Mouse (Mus musculus): ENCODE data around the gene Rnf144b. TPM values are rescaled to one million over a fixed set of nuclear protein-coding genes. Genes with fewer than 3 reads are reported as not detected.

Gene Rnf144b
- polyA plus RNA-seq, 1 experiment from 2014 or later = 1.0 TPM

DNA sequence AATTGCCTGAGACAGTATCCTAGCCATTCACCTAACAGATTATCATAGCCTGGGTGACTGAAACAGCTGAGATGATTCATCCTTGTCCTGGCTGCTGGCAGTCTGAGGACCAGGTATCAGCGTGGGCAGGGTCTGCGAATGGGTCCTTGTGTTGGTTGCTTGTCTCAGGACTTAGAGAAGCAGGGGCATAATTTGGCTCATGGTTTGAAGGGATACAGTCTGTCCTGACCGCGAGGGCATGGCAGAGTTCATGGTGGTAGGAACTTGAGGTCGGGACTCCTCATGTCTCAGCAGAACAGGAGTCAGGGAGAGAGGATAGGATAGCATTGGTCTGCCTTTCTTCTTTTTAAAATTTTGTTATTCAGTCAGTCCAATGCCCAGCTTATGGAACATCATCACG, 121.1 kb downstream of the Rnf144b start:
- H3K27me3 ChIP-seq = peaks cover 2% of the 10 kb centered on the region; the same call in 1 of the 2 replicates
- WGBS = 90% methylated on average over 6 of the region's 6 CpGs
- H3K4me1 ChIP-seq (replicated peaks) = peaks cover 10% of the 10 kb centered on the region
- ATAC-seq (ENCODE audit: insufficient number of reproducible peaks, insufficient read depth, low FRiP score, low TSS enrichment, low read depth) = no peak
- H3K27ac ChIP-seq = no peak overlapping the region
- no peak overlapping the region for H3K4me3 ChIP-seq (replicated peaks)
- no peaks in the 10 kb centered on the region for H3K36me3 ChIP-seq
- H3K4me2 ChIP-seq = no peak overlapping the region
- no peaks in the 10 kb centered on the region for H3K9me3 ChIP-seq
- no peak overlapping the region for H3K9ac ChIP-seq (replicated peaks)

DNA sequence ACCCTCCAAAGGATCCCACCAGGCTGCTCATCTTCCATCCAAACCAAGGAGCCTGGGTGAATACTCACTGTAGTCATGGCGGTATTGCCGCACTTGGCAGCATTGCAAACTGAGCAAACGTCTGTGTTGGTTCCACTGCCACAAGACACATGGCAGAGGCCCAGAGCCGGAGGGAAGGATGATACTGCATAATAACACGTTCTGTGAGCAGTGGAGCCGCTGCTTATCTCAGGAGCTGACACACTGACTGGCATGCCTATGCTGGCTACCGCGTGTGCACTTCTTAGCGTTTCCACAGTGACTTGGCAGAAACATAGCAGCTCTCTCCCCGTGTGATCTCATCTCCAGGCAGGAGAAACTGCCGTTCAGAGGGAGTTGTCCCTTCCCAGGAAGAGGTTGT, 122.3 kb downstream of the Rnf144b start:
- H3K9ac ChIP-seq (replicated peaks) = no peak overlapping the region
- peaks cover 2% of the 10 kb centered on the region; the same call in 1 of the 2 replicates for H3K27me3 ChIP-seq
- H3K4me1 ChIP-seq (replicated peaks) = peaks cover 10% of the 10 kb centered on the region
- 86% methylated on average over 11 of the region's 11 CpGs for WGBS
- H3K27ac ChIP-seq = no peak overlapping the region
- H3K4me3 ChIP-seq (replicated peaks) = no peak overlapping the region
- no peak overlapping the region for H3K4me2 ChIP-seq
- H3K36me3 ChIP-seq = no peaks in the 10 kb centered on the region
- no peaks in the 10 kb centered on the region for H3K9me3 ChIP-seq
- no peak for ATAC-seq (ENCODE audit: insufficient number of reproducible peaks, insufficient read depth, low FRiP score, low TSS enrichment, low read depth)

DNA sequence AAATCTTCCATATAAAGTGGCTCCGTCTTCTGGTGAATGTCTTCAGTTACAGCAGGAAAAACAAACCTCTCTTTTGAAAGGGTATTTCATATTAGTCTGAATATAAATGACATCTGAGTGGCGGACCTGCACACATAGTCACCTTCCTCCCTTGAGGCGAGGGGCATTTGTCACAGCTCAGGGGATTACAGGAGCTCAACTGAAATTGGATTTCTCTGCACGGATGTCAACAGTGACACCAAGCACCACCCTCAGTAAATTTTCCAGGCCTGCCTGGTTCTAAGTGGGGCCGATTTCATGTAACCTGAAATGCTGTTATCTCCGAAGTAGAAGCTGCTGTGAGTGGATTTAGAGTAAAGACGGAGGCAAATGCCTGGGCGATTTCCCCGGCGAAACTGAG, 124.0 kb downstream of the Rnf144b start:
- Histone ChIP-seq H3K9ac (replicated peaks) (no peak overlapping the region), H3K36me3 (no peaks in the 10 kb centered on the region), H3K4me3 (replicated peaks) (no peak overlapping the region), H3K4me1 (replicated peaks) (peaks cover 10% of the 10 kb centered on the region), H3K9me3 (no peaks in the 10 kb centered on the region), H3K4me2 (no peak overlapping the region), H3K27me3 (no peaks in the 10 kb centered on the region), H3K27ac (no peak overlapping the region)
- ATAC-seq (ENCODE audit: insufficient number of reproducible peaks, insufficient read depth, low FRiP score, low TSS enrichment, low read depth) = no peak
- 57% methylated on average over 10 of the region's 10 CpGs for WGBS

DNA sequence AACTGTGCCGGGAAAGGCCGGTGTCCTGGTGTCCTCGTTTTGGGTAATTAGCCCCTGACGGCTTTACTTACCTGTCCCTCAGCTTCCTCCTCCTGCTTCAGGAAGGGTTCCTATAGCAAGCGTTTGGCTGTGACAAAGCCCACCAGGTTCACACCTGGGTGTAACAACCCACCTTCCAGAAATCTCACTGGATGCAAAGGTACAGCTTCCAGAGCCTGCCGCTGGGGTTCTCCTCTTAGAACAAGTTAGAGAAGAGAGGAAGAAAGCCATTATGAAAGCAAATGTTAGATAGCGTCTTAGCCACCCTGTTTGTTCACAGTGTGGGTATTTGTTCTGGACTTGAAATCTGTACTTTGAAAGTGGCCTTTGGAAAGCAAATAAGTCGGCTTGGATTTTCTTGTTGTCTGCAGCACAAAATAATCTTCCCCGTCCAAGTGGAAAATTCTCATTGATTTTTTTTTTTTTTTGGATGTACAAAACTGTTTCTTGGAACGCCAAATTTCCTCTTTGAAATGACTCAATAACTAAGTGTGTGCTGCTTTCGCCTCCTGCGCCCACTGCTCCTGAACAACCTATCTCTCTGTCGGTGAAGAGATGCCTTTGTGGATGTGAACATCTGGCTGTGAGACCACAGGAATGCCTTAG, 124.8 kb downstream of the Rnf144b start:
- Histone ChIP-seq H3K27me3 (no peaks in the 10 kb centered on the region), H3K4me1 (replicated peaks) (peaks cover 10% of the 10 kb centered on the region), H3K27ac (no peak overlapping the region), H3K4me2 (no peak overlapping the region), H3K36me3 (no peaks in the 10 kb centered on the region), H3K4me3 (replicated peaks) (no peak overlapping the region), H3K9me3 (no peaks in the 10 kb centered on the region), H3K9ac (replicated peaks) (no peak overlapping the region)
- ATAC-seq (ENCODE audit: insufficient number of reproducible peaks, insufficient read depth, low FRiP score, low TSS enrichment, low read depth) = no peak
- 48% methylated on average over 13 of the region's 13 CpGs for WGBS

DNA sequence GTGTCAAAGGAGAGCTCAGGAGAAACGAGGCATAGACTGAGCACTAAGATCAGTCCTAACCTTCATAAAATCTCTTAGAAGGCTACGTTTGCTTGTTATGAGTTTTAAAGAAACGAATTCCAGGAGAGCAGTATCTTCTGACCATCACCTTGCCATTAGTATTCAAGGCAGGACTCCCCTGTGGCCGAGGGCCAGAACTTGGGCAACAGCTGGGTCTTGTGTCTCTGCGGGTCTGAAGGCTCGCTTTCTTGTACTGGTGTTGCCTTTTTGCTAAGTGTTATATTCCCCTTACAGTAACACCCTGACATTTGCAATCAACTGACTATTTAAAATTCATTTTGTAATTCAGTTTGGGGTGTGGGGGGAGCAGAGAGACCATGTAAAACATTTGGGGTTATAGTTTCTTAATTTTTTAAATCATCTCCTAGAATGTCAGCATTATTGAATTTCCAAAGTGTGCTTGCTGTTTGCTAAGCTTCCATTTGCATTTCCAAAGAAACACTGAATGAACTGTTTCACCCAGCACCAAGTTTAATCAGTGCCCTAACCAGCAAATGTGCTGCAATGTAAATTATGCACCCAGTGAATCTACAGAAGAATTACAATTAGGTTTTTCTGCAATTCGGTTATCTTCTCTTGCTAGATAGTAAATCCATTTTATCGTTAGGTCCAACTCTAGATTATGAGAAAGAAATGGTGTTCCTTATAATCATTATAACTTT, 126.0 kb downstream of the Rnf144b start:
- peaks cover 10% of the 10 kb centered on the region for H3K4me1 ChIP-seq (replicated peaks)
- no peaks in the 10 kb centered on the region for H3K36me3 ChIP-seq
- no peak for ATAC-seq (ENCODE audit: insufficient number of reproducible peaks, insufficient read depth, low FRiP score, low TSS enrichment, low read depth)
- no peak overlapping the region for H3K4me2 ChIP-seq
- H3K27ac ChIP-seq = no peak overlapping the region
- H3K27me3 ChIP-seq = no peaks in the 10 kb centered on the region
- no peaks in the 10 kb centered on the region for H3K9me3 ChIP-seq
- no peak overlapping the region for H3K4me3 ChIP-seq (replicated peaks)
- no peak overlapping the region for H3K9ac ChIP-seq (replicated peaks)
- 70% methylated on average over 8 of the region's 8 CpGs for WGBS

DNA sequence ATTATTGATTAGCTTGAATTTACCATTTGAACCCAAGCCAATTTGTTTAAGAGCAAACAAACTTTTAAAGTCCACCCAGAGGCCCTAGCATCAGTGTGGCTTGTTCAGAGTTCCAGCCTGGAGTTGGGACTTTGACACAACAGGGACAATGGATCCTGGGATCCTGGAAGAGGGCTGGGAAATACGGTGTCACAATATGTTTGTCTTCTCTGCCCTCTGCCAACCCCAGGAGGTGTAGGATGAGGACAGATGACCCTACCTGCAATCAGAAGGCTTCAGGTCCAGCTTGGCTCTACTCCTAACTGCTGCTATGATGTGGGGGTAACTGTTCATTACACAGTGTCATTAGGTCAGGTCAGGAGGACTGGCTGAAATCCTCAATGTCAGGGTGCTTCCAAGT, 128.2 kb downstream of the Rnf144b start:
- Histone ChIP-seq H3K4me3 (replicated peaks) (no peak overlapping the region), H3K9ac (replicated peaks) (no peak overlapping the region), H3K4me1 (replicated peaks) (peaks cover 10% of the 10 kb centered on the region), H3K27ac (no peak overlapping the region), H3K9me3 (no peaks in the 10 kb centered on the region), H3K27me3 (no peaks in the 10 kb centered on the region), H3K36me3 (no peaks in the 10 kb centered on the region), H3K4me2 (no peak overlapping the region)
- ATAC-seq (ENCODE audit: insufficient number of reproducible peaks, insufficient read depth, low FRiP score, low TSS enrichment, low read depth) = no peak
- WGBS = 81% methylated on average over 1 of the region's 1 CpGs

DNA sequence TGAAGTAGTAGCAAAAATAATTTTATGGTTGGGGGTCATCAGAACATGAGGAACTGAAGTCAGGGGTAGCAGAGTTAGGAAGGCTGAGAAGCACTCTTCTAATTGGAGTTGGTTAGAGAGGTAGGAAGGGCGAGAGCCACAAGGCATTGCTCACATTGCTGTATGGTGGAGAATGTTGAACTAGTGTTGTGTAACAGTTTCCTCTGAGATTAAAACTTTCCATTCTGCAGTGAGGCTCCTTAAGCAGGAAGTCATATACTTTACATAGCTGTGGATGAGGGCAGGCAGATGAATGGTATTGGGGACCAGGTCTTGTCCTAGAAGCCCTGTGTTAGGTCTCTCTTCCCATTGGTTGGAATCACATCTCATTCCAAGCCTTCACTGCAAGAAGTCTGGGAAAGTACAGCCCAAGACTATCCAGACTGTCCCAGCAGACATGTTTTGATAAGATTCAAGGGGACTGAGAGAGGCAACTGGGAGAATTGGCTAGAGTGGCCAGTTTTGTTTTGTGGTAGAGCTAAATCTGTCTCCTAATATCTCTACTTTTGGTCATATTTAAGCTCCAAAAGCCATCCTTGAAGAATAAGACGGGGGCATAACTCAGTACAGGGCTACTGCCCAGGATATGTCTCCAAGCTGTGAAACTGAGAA, 128.8 kb downstream of the Rnf144b start:
- no peak for ATAC-seq (ENCODE audit: insufficient number of reproducible peaks, insufficient read depth, low FRiP score, low TSS enrichment, low read depth)
- Histone ChIP-seq H3K4me1 (replicated peaks) (peaks cover 10% of the 10 kb centered on the region), H3K27me3 (no peaks in the 10 kb centered on the region), H3K9ac (replicated peaks) (no peak overlapping the region), H3K36me3 (no peaks in the 10 kb centered on the region), H3K27ac (no peak overlapping the region), H3K4me3 (replicated peaks) (no peak overlapping the region), H3K4me2 (no peak overlapping the region), H3K9me3 (no peaks in the 10 kb centered on the region)
- 93% methylated on average over 2 of the region's 2 CpGs for WGBS

DNA sequence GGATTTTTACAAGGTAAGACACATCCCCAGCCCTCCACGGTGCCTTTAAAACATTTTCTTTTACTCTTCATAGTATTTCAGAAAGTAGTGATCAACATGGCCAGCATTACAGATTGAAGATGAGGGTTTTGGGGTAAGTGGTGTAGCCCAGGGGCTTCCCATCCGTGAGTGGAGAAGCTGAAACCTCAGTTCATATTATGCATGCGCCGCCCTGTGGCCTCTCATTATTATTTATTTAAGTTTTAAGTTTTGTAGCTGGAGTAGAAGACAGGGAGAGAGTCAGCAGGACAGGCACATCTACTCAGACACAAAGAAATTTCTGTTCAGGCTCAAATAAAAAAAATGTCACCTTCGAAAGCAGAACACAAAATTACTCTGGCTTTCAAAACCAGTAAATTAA, 131.3 kb downstream of the Rnf144b start:
- H3K36me3 ChIP-seq = no peaks in the 10 kb centered on the region
- H3K4me3 ChIP-seq (replicated peaks) = no peak overlapping the region
- H3K9me3 ChIP-seq = no peaks in the 10 kb centered on the region
- 0 out of 2 replicates have a peak, but pooled peaks cover 3% of the 10 kb centered on the region for H3K27me3 ChIP-seq
- H3K4me1 ChIP-seq (replicated peaks) = no peaks in the 10 kb centered on the region
- H3K9ac ChIP-seq (replicated peaks) = no peak overlapping the region
- ATAC-seq (ENCODE audit: insufficient number of reproducible peaks, insufficient read depth, low FRiP score, low TSS enrichment, low read depth) = no peak
- H3K4me2 ChIP-seq = no peak overlapping the region
- WGBS = 75% methylated on average over 5 of the region's 5 CpGs
- no peak overlapping the region for H3K27ac ChIP-seq

DNA sequence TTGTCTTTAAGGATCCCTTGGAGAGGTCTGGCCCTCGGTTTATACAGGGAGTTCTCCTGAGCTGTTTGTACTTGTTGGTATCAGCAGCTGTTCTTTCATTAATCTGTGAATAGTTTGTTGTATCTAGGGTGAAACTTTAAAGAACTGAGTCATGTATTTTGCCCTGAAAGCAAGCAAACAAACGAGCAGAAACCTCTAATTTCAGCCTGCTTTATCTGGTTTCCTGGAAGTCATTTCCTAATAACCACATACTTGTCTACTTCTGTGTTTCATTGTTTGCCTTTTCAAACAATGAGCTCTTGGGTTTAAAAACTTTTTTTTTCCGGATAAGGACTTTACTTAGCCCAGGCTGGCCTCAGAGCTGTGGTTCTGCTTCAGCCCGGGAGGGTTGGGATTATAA, 136.8 kb downstream of the Rnf144b start:
- H3K9ac ChIP-seq (replicated peaks) = no peak overlapping the region
- no peak for ATAC-seq (ENCODE audit: insufficient number of reproducible peaks, insufficient read depth, low FRiP score, low TSS enrichment, low read depth)
- WGBS = 62% methylated on average over 4 of the region's 4 CpGs

DNA sequence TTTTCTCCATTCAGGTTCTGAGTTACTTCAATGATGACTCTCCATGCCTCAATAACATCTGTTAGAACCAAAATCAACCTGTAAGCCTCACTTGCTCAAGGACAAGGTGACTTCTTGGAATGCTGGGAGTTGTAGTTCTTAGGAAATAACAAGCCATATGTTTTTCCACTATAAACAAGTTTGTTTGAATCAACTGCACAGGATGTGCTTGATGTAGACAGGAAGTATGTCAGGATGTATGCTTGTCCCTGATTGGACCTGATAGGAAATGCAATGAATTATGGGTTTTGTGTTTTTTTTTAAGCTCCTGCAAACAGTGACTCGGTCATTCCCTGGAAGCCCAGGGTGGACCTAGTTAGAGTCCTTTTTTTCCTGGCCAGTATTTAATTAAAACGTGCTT, 139.5 kb downstream of the Rnf144b start:
- no peaks in the 10 kb centered on the region for H3K9me3 ChIP-seq
- ATAC-seq (ENCODE audit: insufficient number of reproducible peaks, insufficient read depth, low FRiP score, low TSS enrichment, low read depth) = no peak; the same call in 1 of the 2 replicates
- no peak overlapping the region for H3K4me2 ChIP-seq
- no peak overlapping the region for H3K27ac ChIP-seq
- H3K27me3 ChIP-seq = 0 out of 2 replicates have a peak, but pooled peaks cover 4% of the 10 kb centered on the region
- H3K36me3 ChIP-seq = no peaks in the 10 kb centered on the region
- H3K4me3 ChIP-seq (replicated peaks) = no peak overlapping the region
- no peaks in the 10 kb centered on the region for H3K4me1 ChIP-seq (replicated peaks)
- H3K9ac ChIP-seq (replicated peaks) = no peak overlapping the region
- WGBS = 67% methylated on average over 2 of the region's 2 CpGs

More for the DNA sequence above, 136.8 kb downstream of the Rnf144b start:
- no peak overlapping the region for H3K4me2 ChIP-seq
- no peaks in the 10 kb centered on the region for H3K9me3 ChIP-seq
- H3K4me1 ChIP-seq (replicated peaks) = no peaks in the 10 kb centered on the region
- H3K4me3 ChIP-seq (replicated peaks) = no peak overlapping the region
- H3K27ac ChIP-seq = no peak overlapping the region
- 0 out of 2 replicates have a peak, but pooled peaks cover 4% of the 10 kb centered on the region for H3K27me3 ChIP-seq
- no peaks in the 10 kb centered on the region for H3K36me3 ChIP-seq

DNA sequence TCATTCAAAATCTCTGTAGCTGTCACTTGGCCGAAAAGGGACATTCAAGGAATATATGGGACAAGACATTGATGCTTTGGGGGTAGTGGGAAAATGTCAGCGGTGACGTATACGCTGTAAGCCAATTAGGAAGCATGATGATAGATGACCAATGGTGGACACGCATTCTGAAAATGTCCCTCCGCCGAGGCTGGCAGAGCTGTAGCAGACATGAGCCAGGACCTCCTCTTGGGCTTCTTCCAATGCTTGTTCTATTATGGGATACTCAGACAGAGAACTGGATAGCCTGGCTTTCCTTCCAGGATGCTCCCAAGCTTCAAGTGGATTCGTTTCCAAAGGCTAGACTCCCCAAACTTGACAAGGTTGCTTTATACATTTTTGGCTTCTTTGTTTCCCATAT, 141.9 kb downstream of the Rnf144b start:
- Histone ChIP-seq H3K4me2 (no peak overlapping the region), H3K9ac (replicated peaks) (no peak overlapping the region), H3K4me1 (replicated peaks) (no peaks in the 10 kb centered on the region), H3K36me3 (no peaks in the 10 kb centered on the region), H3K9me3 (no peaks in the 10 kb centered on the region), H3K27ac (no peak overlapping the region), H3K27me3 (no peaks in the 10 kb centered on the region), H3K4me3 (replicated peaks) (no peak overlapping the region)
- no peak for ATAC-seq (ENCODE audit: insufficient number of reproducible peaks, insufficient read depth, low FRiP score, low TSS enrichment, low read depth)
- 85% methylated on average over 8 of the region's 8 CpGs for WGBS
